Mouse (Mus musculus) C2C12 (cell line): Measurements from ENCODE around the gene Zfp217.

Experiments
- CTCF ChIP-seq: IDR thresholded peaks from one replicate; pipeline ENCODE4 v1.5.1; 2011; ENCODE audit not compliant: control insufficient read depth, insufficient read depth, insufficient read length
- FOSL1 ChIP-seq: IDR thresholded peaks from one replicate; pipeline ENCODE4 v1.8.0; 2011; ENCODE audit warnings: mild to moderate bottlenecking, low read length; ENCODE audit not compliant: poor library complexity, insufficient read depth, severe bottlenecking
- MAX ChIP-seq: IDR thresholded peaks from one replicate; pipeline ENCODE4 v1.6.1; 2011; ENCODE audit warnings: mild to moderate bottlenecking, control low read depth
- MYOG ChIP-seq: IDR thresholded peaks from one replicate; pipeline ENCODE4 v1.6.1; 2011; ENCODE audit not compliant: control insufficient read depth, insufficient read length; ENCODE audit errors: extremely low read depth
- USF1 ChIP-seq: IDR thresholded peaks from one replicate; pipeline ENCODE4 v1.6.1; 2011; ENCODE audit warnings: low read depth, mild to moderate bottlenecking, control low read depth, moderate library complexity

DNA sequence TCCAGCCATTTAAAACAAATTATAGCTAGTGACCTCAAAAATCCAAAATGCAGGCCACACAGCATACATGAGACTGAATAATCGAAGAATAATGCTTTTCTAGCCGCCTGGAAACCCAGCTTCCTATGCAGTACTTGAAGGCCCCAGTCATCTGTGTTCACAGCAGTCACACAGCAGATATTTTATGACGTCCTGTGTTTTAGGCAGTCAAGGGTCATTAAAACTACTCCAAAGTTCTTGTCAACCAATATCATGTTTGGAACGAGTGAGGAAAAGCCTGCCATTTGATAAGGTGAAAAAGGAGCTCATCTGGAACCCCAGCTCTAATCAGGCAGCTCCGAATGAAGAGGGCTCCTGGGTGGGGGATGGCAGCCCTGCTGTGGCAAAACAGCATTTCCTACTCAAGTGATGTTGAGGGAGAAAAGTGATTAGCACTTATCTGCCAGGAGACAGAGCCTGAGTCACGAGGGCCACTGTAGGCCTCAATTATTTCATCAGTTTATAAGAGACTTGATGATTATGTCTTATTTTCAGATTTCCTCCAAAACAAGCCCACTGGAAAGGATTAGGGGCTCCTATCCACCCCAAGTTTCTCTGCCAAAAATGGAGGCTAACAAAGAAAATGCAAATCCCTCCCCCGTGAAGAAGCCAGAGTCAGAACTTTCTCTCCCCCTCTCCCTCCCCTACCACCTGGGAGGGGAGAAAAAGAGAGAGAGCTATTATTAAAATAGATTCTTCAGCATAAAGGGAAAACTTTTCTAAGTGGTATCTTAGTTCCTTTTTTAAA lies 19.2 kb downstream of the Zfp217 start:
- TF ChIP-seq CTCF = no peak
- TF ChIP-seq MYOG = no peak
- TF ChIP-seq USF1 = no peak
- no peak for TF ChIP-seq FOSL1
- TF ChIP-seq MAX = no peak
